Mouse (Mus musculus) adrenal gland, postnatal 14 days (tissue): ENCODE results near the gene H3f3b. TPM values are rescaled to one million over a fixed set of nuclear protein-coding genes. Genes with fewer than 3 reads are reported as not detected.

ENCODE experiments used
- DNase-seq: peaks from one replicate; pipeline ENCODE4 v3.0.0; 2021; ENCODE audit warnings: mixed read lengths
- total RNA-seq: library from RNA; stranded (reverse); gene quantifications from 2 replicates; pipeline ENCODE4 v1.2.3, GENCODE M21; 2021

H3f3b gene
- total RNA-seq, 1 experiment from 2014 or later: 340 TPM

DNA sequence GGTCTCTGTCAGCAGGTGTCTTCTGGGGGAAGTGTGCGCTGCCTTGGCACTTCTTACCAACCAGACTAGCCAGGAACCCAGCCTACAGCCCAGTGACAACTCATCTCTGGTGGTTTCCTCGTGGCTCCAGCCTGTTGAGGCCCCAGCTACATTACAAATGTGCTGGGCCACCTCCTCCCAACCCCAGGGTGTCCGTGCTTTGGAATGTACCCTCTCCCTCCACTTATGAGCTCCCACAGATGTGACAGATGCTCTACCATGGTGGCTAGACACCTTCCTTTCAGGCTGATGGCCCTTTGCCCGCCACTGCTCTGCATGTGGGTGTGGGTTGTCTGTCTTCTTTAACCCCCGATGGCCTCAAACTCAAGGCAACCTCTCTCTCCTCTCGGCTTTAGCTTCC is 26.0 kb downstream of the H3f3b start:
- no peak for DNase-seq

- DNase-seq: no peak
Measured at GRCm38 (mm10) chr11:116000607-116001006, 27.2 kb downstream of the H3f3b start.

DNA sequence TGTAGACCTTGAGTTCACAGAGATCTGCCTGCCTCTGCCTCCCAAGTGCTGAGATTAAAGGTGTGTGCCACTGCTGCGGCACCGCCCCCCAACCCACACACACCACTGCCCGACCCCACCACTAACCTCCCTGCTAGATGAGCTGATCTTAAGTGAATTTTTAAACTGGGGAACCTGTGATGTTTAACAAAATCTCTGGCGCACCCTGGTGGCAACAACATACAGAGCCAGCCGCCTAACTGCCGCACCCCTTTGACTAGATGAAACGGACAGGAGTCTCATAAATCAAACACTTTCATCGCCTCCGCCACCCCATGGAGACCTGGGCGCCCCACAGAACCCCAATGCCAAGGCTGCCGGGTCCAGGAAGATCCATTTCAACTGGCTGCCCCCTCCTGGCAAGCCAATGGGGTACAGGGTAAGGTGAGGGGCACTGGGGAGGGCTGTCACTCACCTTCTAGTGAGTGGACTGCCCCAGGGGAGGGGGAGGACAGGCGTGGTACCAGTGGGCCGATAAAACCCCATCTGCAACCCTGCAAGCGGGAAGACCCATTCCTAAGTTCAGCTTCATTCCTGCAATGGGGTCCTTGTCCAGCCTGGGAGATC is 28.1 kb downstream of the H3f3b start:
- DNase-seq: peak; percentile 81

DNA sequence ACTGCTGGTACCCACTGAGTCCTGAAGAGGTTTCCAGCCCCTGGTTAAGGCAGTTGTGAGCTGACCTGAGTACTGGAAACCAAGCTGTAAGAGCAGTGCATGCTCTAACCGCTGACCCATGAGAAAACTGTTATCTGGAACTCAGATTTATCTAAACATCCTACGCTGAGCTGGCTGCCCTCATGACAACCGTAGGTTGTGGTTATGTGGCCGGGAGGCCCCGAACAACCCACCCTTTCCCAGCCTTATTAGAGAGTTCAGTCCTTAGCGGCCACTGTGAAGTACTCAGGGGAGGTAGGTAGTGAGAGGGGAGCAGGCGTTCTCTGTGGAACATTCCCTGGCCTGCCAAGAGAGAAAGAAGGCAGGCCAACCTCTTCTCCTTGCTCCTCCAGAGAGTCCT is 28.7 kb downstream of the H3f3b start:
- DNase-seq: no peak

GRCm38 (mm10) chr11:115997662-115998061 is 30.1 kb downstream of the H3f3b start:
- no peak for DNase-seq

GRCm38 (mm10) chr11:115997047-115997446 is 30.7 kb downstream of the H3f3b start:
- DNase-seq: no peak

- no peak for DNase-seq
Measured at GRCm38 (mm10) chr11:115995256-115995655, 32.5 kb downstream of the H3f3b start.

GRCm38 (mm10) chr11:115992098-115992497 is 35.7 kb downstream of the H3f3b start:
- DNase-seq: no peak

GRCm38 (mm10) chr11:115989686-115990085 is 38.1 kb downstream of the H3f3b start:
- DNase-seq: no peak

- DNase-seq: no peak
Measured at GRCm38 (mm10) chr11:115983291-115983690, 44.5 kb downstream of the H3f3b start.

DNA sequence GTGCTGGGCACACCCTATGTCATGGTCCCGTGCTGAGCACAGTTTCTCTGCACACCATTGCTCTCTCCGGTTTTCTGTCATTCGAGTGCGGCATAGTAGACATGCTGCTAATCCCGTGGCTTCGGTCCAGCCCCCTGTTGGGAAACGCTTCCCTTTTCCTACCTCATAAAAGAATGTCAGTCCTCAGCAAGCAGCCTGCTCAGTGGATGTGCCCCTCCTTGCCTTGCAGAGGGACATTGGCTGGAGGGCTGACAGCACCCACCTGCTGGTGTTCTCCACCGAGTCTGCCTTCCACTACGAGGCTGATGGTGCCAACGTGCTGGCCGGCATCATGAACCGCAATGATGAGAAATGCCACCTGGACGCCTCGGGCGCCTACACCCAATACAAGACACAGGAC is 45.3 kb downstream of the H3f3b start:
- DNase-seq: no peak

- DNase-seq: no peak
Measured at GRCm38 (mm10) chr11:115975544-115975943, 52.2 kb downstream of the H3f3b start.

GRCm38 (mm10) chr11:115975083-115975420 is 52.7 kb downstream of the H3f3b start:
- DNase-seq: no peak

DNA sequence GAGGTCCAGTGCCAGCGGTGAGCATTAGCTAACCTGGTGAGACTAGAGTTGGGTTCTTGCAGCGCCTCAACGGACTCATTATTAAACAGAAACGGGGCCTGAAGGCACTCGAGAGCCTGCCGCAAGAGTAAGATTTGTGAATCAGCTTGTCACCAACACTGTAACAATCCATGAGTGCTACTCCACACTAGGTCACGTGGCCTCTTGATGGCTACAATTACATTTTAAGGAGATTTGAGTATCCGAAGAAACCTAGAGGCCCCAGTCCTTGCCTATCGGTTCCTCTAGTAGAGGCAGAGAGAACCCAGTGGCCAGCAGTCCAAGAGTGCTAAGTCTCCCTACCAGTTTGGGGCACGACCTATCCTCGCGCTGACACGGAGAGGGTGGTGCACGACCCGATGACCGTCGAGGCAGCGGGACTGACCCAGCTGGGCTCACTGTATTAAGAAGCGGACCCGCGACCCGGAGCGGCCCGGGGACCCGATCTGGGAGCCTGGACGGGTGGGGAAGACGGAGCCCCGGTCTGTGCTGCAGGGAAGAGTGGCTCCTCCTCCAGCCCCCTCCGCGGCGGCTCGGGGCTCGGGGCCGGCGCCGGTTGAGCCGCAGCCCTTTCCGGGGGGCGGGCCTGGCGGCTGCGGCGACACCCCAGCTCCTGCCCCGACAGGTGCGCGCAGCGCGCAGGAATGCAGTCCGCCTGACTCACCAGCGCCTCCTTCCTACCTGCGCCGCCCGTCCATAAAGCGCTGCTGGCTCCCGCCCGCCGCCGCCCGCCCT is 53.3 kb downstream of the H3f3b start, which contains the start of gene Itgb4:
Gene Itgb4, plus strand, starts transcription at position 401 of the 774 bp plus-strand sequence.
- peak; percentile 34 for DNase-seq

Other genes with a start within 250 kb of the H3f3b start
- gene Caskin2, start 214.3 kb downstream of the H3f3b start, total RNA-seq: 53.7 and 57.5 TPM in 2 replicates
- 16.3 and 20.3 TPM in 2 replicates for gene Tsen54, start 213.2 kb downstream of the H3f3b start, total RNA-seq
- gene Llgl2, start 203.9 kb downstream of the H3f3b start, total RNA-seq: 11.4 and 11.8 TPM in 2 replicates
- gene Myo15b, start 169.6 kb downstream of the H3f3b start, total RNA-seq: 0.26 TPM in 1 of 2 replicates, not detected in the other
- 0.82 and 1.3 TPM in 2 replicates for gene Smim5, start 128.0 kb downstream of the H3f3b start, total RNA-seq
- not detected in 2 replicates for gene Smim6, start 115.9 kb downstream of the H3f3b start, total RNA-seq
- 40.9 and 42.9 TPM in 2 replicates for gene Sap30bp, start 94.7 kb downstream of the H3f3b start, total RNA-seq
- gene Recql5, start 94.5 kb downstream of the H3f3b start, total RNA-seq: 18.3 and 22.3 TPM in 2 replicates
- 3.6 and 4.4 TPM in 2 replicates for gene Itgb4, start 53.3 kb downstream of the H3f3b start, total RNA-seq
- 41.5 and 51.9 TPM in 2 replicates for gene Galk1, start 15.2 kb downstream of the H3f3b start, total RNA-seq
- 20.6 and 24.4 TPM in 2 replicates for gene Unk, start 2.4 kb upstream of the H3f3b start, total RNA-seq
- gene Unc13d, start 50.0 kb upstream of the H3f3b start, total RNA-seq: 0.74 and 4.0 TPM in 2 replicates
- gene Wbp2, start 59.0 kb upstream of the H3f3b start, total RNA-seq: 121 and 127 TPM in 2 replicates
- 19.9 and 23.6 TPM in 2 replicates for gene Trim47, start 99.2 kb upstream of the H3f3b start, total RNA-seq
- gene Trim65, start 103.2 kb upstream of the H3f3b start, total RNA-seq: 8.6 and 10.2 TPM in 2 replicates
- 90.7 and 95.0 TPM in 2 replicates for gene Mrpl38, start 110.9 kb upstream of the H3f3b start, total RNA-seq
- gene Fbf1, start 140.2 kb upstream of the H3f3b start, total RNA-seq: 28.1 and 31.0 TPM in 2 replicates
- gene Ten1, start 170.9 kb upstream of the H3f3b start, total RNA-seq: 16.7 and 20.0 TPM in 2 replicates
- gene Acox1, start 171.1 kb upstream of the H3f3b start, total RNA-seq: 150 and 199 TPM in 2 replicates
- gene Evpl, start 210.1 kb upstream of the H3f3b start, total RNA-seq: 1.3 and 1.7 TPM in 2 replicates
- gene Srp68, start 246.3 kb upstream of the H3f3b start, total RNA-seq: 63.1 and 70.4 TPM in 2 replicates